Mouse (Mus musculus): ENCODE measurements around the gene Parp9.
"Not testable (repeated sequence)": the region's sequence is repeated elsewhere in the genome, so short reads cannot be mapped to it uniquely, and the experiment has no call there.

The Parp9 gene

DNA sequence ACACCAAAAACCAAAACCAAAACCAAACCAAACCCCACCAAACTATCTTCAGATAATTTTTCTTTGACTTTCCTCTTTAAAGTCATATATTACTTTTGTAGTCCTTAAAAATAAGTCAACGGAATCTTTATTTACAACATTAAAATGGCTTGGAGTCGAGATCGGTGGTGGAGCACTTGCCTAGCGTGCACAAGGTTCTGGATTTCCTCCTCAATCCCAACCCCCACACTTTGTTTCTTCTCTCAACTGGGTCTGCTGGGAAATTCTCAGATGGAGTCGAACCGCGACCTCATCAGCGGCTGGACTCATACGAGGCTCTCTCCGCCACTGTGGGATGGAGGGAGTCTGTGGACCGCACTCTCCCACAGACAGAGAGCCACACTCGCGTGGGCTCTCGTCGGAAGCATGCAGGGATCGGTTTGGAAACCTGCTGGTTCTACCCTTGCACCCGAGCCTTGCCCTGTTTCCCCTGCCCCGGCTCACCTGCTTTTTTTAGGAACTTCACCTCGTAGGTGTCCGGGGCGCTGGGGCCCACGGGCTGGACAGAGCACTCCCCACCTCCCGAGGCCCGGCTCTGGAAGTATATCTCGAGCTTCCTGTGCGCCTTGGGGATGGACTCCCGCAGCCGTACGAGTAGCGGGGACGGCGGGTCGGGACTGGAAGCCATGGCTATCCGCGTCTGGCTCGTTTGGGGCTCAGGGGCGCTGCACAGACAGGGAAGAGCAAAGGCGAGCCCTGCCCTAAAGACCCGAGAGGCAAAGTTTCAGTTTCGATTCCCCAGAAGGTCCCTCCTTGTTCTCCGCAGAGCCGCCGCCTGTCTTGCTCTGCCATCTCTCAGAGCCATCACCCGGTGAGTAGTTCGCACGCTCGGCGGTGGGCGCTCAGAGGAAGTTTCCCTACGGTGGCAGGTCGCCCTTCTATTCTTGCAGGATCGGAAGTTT lies at the start of gene Parp9, which contains the start of gene Dtx3l:
Parp9 (plus strand) TSS at position 260 of the 941 bp plus-strand sequence.
Dtx3l (minus strand) TSS at position 941 of the 941 bp plus-strand sequence.
- DNase-seq (ENCODE audit: low spot score in 2 of 2), result peak; percentile 9 to 34

DNA sequence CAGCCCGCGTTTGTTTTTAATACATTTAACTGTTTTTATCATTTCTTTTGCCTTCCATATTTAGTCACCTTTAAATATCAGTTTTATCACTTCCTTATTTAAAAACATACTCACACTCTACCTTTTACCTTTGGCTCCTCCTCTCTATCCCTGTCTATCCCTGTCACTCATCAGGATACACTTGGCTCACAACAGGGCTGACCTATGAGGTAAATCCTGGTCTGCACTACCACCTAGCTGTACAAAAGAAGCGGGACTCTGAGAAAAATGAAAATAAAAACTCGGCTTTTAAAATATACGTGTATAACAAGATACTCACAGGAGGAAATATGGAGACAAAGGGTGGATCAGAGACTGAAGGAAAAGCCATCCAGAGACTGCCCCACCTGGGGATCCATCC lies 49.4 kb upstream of the Parp9 start:
- DNase-seq (ENCODE audit: low spot score in 2 of 2), result no peak

DNA sequence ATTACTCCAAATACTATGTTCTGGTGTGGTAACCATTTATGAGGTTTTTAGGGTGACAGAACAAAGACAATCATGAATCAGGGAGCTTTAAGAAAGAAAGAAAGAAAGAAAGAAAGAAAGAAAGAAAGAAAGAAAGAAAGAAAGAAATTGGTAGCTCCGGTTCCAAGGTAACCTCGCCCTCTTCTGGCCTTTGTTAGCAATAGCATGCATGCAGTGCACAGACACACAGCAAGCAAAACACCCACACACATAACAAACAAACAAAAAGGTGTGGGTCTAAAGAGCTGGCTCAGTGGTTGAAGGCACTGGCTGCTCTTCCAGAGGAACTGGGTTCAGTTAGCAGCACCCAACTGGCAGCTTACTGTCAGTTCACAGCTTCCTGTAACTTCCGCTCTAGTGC lies 47.6 kb upstream of the Parp9 start:
- no peak for DNase-seq (ENCODE audit: low spot score in 2 of 2)

DNA sequence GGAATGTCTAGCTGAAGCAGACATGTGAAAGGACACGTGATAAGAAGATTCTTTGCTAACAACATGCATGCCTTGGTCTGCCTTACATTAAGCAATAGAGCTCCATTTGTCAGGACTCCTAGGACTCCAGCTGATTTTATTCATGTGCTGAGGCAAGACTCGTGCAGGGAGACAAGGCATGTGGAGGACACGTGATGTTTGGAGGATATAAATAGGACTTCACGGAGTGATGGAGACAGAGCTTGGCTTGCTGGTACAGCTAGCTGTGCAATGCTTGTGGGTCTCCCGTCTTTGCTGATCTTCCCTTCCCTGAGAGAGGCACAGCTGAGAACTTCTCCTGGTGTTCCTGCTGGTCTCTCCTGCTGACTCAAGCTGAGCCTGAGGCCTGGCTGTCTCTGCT lies 46.7 kb upstream of the Parp9 start:
- not testable (repeated sequence) for DNase-seq (ENCODE audit: low spot score in 2 of 2)

DNA sequence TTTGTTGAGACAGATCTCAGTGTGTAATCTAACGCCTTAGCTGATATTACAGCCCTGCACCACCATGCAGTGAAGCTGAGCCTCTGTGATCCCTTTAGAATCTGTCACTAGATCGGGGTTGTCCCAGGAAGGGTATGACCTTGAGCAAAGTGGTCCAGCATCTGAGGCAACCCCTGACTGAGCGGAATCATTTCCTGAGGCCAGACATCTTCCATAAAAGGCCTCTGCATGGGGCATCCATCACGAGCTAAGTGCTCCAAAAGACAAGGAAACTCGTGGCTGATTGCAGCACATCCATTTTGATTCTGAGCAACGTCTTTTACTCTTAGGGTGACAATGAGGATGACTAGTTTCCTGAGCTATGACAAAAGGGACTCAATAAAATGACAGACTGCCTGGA lies 43.3 kb upstream of the Parp9 start:
- no peak for DNase-seq (ENCODE audit: low spot score in 2 of 2)

DNA sequence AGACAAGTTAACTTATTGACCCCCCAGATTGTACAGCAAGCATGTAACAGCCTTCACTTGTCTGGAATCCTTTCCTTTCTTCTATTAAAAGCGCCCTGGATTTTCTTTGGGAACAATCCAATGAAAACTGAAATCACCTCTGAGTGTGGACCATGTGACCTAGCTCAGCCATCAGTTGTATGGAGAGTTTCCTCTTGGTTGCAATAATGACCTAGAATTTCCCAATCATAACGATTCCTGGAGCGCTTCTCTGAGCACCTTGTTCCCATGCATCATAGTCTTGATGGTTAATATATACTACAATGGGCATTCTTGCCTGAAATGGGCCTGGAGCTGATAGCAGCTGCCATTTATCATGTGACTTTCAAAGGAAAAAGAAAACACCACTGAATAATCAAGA lies 37.7 kb upstream of the Parp9 start:
- no peak for DNase-seq (ENCODE audit: low spot score in 2 of 2)

DNA sequence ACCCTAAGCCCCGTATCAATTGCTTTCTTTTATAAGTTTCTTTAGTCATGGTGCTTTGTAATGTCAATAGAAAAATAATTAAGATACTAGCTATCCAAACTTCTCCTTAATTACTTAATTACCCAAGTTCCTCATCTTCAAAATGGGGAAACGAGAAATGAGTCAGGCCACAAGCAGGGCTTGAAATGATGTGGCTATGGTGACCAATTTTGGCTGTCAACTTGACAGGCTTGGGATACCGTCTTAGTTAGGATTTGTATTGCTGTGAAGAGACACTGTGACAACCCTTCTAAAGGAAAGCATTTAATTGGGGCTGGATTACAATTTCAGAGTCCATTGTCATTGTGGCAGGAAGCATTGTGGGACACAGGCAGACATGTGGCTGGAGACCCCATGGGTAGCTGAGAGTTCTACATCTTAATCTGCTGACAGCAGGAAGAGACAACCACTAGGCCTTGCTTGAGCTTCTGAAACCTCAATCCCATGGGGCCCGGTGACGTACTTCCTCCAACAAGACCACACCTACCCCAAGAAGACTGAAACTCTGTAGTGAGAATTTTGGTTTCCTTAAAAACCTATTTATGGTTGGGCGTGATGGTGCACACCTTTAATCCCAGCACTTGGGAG lies 35.1 kb upstream of the Parp9 start:
- no peak for DNase-seq (ENCODE audit: low spot score in 2 of 2)

DNA sequence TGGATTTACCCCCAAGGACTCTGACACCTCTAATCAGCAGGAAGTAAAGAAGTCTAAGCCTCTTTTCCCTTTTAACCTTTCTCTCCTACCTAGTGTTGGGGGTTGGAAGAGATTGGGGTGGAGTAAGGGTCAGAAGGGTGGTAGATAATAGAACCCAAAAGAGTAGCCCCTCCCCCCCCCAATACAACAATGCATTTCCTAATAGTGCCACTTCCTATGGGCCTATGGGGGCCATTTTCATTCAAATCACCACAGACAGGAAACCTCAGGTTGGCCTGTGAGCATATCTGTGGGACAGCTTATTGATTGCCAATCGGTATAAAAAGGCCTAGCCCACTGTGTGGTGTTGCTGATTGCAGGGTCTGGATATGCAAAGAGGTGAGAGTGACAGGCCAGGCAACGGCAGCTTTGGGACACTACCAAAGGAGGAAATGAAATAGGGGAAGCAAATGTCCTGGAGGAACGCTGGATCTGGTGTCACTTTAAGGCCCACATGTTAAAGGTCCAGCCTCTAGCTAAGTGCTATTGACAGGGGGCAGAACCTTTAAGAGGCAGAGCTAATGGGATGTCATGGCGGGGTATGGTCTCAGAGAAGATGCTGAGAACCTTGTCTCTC lies 34.0 kb upstream of the Parp9 start:
- DNase-seq (ENCODE audit: low spot score in 2 of 2), result no peak

DNA sequence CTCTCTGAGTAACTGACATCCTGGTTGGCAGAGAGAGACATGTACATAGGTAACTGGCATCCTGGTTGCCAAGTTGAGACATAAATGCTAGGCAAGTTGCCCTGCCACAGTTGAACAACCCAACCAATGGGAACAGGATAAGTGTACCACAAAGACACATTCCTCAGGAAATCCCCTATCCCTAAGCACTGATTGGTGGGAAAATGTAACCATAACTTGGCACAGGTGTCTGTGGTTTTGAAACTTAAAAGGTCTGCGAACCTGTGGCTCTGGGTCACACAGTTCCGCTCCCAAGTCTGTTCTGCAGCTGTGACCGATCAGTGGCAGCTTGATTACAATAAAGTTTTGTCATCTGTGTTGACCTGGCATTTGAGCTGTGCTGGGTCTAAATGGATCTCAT lies 32.9 kb upstream of the Parp9 start:
- DNase-seq (ENCODE audit: low spot score in 2 of 2), result no peak

DNA sequence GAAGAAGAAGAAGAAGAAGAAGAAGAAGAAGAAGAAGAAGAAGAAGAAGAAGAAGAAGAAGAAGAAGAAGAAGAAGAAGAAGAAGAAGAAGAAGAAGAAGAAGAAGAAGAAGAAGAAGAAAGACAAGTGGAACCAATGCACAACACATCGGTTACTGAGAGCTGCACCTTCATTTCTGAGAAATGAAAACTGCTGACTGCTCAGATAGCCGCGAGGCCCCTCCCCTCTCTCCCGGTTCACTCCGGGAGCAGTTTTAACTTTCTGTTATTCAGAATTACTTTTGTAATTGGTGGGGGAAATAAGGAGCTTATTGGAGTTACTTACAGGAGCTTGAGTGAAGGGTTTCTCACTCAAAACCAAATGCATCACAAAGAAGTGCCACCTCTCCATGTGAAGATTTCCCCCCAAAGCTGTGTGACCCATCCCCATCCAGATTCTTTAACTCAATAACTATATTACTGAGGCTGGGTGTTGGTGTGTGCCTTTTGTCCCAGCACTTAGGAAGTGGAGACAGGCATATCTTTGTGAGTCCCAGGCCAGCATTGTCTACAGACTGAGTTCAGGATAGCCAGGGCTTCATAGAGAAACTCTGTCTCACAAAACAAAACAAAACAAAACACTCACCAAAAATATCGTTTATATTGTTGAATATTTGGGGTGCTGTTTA lies 32.3 kb upstream of the Parp9 start:
- DNase-seq (ENCODE audit: low spot score in 2 of 2), result no peak

DNA sequence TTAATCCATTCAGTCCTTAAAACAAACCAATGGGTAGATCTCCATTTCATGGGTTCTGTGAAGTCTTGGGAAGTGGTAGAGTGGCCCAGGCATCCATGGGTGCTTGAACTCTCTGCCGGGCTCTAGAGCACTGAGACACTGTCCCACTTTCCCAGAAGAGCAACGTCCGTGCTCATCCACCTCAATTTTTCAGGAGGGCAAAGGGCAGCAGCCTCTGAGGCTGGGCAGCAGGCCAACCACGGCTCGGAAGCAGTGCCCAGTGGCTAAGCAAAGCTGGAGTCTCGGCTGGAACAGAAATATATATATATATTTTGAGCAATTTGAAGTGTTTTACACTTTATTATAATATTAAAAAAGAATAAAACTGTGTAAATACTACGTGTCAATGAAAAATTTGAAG lies 31.4 kb upstream of the Parp9 start:
- no peak for DNase-seq (ENCODE audit: low spot score in 2 of 2)

DNA sequence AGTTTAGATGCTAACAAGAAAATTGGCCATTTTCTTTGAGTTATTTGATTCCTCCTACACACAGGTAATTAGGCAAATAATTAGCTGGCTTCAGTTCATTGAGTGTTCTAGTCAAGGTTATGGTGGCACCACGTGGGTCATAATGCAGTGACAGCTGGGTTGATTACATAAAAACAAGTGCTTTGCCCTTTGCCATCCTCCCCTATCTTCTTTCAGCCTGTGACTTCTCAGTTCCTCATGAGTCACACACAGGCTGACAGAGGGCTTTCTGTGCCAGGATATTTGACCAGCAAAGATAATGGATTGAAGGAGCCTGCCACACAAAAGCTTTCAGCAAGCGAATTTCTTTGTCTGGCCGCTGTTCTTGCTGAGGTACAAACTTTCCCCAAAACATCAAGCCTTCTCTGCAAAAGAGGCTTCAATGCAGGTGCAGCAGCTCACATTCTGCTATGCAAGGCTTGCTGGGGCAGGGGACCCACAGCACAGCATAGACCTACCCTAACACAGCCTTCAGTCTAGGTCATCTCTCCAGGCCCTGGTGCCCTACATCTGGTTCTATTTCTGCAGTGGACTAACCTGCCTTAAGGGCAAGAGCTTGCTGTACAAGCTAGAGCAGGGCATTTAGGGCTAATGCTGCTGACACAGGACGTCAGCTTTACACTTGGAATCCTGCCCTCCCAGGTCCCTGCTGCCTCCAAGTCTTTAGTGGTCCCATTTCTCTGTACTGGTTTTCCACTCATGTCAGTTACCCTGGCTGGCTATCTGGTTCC lies 30.7 kb upstream of the Parp9 start:
- no peak for DNase-seq (ENCODE audit: low spot score in 2 of 2)

DNA sequence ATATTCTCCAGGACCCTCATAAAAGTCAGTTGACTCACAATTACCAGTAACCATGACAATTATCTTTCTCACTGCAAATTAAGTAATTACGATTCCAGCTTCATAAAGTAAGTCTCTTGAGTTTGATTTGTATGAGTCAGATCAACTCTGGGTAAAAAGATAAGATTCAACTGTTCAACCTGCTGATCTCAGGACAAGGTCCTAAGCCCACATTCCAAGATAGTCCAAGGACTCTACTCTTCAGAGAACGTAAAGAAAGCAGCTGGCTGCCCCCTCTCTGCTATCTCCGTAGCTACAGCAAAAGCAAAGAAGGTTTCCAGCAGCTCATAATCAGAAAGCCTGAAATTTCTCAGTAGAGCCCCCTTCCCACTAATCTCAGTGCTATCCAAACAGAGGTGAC lies 26.8 kb upstream of the Parp9 start:
- DNase-seq (ENCODE audit: low spot score in 2 of 2), result no peak

DNA sequence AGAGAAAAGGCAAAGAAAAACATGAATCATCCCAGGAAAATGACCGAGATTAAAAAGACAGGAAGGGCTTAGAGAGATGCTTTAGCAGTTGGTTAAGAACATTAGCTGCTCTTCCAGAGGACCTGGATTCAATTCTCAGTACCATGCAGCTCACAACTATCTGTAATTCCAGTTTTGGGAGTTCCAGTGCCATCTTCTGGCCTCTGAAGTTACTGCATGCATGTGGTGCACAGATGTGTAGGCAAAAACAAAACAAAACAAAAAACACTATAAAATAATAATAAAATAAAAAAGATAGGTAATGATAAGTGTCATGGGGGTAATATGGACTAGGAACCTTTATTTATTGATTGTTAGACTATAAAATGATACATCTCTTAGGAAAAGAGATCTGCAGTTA lies 24.7 kb upstream of the Parp9 start:
- DNase-seq (ENCODE audit: low spot score in 2 of 2), result no peak

DNA sequence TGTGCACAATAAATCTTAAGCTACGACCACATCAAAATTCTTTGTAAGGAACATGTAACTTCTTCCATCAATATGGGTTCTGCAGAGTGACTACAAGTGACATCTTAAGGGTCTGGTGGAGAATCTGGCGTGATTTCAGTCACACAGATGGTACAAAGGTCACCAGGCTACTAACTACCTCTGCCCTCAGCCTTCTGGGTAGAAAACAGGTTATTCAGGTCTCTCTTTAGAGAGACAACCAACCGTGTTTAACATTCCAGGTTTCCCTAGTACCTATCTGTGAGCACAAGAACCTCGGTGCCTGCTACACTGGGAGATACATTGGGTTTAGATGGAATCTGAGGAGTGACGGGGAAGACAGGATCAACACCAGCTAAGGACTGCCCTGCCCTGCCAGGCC lies 24.0 kb upstream of the Parp9 start:
- no peak for DNase-seq (ENCODE audit: low spot score in 2 of 2)

DNA sequence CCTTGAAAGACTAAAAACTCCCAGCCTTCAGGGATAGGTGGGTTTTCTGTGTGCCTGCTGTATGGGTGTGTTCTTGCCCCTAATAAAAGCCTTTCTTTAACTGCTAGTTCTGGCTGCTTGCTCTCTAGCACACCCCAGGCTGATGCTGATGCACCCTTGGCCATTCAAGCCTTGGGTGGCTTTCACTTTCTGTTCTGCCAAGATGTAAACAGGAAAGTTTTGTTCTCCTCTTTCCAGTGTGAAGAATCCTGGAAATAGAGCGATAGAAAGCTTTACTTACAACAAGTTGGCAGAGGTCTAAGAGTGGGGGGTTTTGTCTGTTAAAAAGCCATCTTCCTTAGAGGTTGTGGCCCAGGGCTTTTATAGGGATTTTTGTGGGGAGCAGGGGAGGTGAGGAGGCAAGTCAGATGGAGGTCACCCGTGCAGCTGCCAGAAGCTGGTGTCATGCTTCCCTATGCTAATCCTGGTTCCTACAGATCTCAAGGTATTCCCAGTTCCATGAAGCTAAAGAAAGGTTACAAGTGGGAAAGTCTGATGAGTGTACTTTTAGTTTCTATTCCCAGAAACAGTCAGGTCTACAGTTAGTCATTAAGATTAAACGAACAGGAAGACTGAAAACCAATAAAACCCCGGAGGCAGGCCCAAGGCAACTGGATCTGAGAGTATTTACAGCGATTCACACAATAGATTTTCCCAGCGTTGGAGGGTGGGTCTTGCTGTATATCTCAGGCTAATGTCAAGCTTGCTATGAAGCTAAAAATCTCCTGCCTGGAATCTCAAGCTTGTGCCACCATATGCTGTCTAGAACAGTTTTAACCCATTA lies 19.3 kb upstream of the Parp9 start:
- DNase-seq (ENCODE audit: low spot score in 2 of 2), result no peak

DNA sequence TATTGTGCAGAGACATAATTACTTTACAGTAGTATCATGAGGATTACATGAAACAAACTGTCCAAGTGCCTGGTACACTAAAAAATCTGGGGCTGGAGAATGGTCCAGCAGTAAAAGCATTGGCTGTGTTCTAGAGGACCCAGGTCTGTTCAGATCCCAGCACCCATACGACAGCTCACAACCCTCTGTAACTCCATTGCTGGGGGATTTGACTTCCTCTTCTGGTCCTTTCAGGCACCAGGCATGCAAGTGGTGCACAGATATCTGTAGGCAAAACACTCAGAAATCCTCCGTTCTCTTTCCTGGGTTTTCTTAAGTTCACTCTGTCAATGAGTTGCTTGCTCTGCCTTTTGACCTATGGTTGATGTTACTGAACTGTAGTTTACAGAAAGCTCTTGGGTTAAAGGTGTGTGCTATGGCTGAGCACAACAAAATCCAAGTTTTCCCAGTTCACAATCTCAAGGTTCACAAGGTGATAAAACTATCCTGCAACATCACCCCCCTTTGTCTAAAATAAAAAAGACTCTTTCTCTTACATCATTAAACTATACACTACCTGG lies 16.5 kb upstream of the Parp9 start:
- DNase-seq (ENCODE audit: low spot score in 2 of 2), result no peak

DNA sequence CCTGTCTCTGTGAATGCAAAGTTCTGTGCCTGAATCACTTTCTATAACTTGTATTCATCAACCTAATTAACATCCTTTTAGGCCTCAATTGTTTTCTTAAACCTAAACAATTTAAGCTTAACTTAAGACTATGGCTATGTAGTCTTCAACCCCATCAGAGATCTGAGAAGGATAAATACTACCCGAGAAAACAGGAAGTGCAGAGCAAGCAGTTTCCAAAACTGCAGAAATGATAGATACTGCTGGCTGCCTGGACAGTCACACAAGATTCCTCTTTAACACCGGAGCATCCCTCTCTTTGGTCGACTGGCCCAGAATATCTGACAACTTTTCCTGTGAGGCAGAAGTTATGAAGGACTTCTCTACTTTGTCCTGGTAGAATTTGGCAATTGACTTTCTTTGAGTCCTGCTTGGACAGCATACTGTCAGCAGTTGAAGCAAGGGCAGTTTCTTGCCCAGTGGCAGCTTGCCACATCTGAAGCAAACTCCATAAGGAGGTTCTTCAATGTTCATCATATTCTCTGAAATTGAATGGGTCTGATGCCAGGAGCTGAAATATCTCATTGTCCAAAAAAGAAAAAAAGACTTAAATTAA lies 15.9 kb upstream of the Parp9 start:
- no peak for DNase-seq (ENCODE audit: low spot score in 2 of 2)

DNA sequence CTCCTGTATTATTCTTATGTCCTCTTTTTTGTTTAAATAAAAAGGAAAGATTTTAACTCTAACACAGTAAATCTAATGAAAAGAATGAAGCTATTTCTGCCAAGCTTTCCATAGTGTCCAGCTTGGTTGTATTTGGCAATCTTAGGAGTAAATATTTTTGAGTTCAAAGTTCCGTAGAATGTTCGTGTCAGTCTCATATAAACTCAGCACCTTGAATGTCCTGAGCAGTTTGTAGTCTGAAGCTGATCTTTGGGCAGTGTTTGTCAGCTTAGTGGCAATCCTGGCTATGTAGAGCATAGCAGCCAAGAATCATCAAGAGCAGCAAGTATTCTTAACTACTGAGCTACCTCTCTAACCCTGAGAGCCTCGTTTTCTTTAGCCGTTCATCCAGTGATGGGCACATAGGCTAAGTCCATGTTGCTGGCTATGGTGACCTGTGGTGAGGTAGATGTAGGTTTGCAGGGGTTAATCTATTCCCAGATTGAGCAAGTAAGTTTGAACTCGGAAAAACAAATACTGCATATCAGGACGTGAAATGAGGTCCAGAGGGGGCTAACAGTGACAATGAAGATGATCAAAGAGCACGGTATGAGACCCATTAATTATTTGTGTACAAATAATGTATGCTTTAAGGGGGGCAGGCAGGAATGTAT lies 14.6 kb upstream of the Parp9 start:
- no peak for DNase-seq (ENCODE audit: low spot score in 2 of 2)
